Mouse (Mus musculus) 3T3-L1 (cell line): Measurements from ENCODE around the gene Trappc13.
A peak's percentile ranks its signal among the peaks of the same experiment; 100 is the strongest.
"Not testable (repeated sequence)": the region's sequence is repeated elsewhere in the genome, so short reads cannot be mapped to it uniquely, and the experiment has no call there.

Experiments used
- DNase-seq: peaks from one replicate; pipeline ENCODE4 v3.0.0-alpha.2; 2015; ENCODE audit warnings: low read depth, low spot score

The Trappc13 gene

DNA sequence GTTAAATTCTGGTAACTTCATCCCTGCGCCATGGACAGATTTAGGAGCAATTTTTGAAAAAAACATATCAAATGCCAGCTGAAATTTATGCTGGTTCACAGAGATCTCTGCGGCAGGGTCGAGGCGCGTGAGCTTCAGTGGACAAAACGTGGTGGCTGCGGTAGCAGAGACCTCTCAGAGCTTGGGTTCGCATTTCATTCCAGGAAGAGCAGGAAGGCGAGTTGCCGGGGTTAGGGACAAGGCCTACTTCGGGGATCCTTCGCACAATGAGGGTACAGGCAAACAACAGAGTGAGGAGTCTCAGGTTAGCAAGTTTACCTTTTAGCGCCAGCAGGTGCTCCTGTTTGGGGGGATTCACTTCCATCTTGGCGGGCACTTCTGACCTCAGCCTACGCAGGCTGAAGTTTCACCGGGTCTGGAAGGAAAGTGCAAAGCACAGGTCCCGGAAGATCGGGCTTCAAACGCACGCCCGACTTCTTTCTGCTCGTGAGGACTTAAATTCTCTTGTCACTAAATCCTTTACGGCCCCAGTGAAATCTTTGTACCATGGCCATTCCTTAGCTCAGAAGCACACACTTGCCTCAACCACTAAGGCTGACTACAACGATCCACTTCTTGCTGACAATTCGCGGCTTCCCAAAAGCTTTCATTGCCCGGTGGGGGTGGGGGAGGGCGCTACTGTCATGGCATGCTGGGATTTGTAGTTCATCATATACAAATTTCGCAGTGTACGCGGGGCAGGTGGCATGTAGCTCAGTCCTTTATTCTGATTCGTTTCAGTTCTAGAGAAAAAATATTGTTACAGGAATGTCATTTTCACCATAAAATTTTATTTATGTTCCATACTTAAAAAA is at the start of gene Trappc13:
Gene Trappc13 (minus strand): TSS at position 674 of the 854 bp plus-strand sequence.
- peak; percentile 88 for DNase-seq

- peak; percentile 7 for DNase-seq
Observed at GRCm38 (mm10) chr13:104227478-104227877, 49.2 kb upstream of the Trappc13 start.

GRCm38 (mm10) chr13:104204313-104204712 is 26.0 kb upstream of the Trappc13 start:
- DNase-seq = peak; percentile 30

GRCm38 (mm10) chr13:104195891-104196290 is 17.6 kb upstream of the Trappc13 start:
- not testable (repeated sequence) for DNase-seq

GRCm38 (mm10) chr13:104187357-104187756 is 9.1 kb upstream of the Trappc13 start:
- DNase-seq = no peak

DNA sequence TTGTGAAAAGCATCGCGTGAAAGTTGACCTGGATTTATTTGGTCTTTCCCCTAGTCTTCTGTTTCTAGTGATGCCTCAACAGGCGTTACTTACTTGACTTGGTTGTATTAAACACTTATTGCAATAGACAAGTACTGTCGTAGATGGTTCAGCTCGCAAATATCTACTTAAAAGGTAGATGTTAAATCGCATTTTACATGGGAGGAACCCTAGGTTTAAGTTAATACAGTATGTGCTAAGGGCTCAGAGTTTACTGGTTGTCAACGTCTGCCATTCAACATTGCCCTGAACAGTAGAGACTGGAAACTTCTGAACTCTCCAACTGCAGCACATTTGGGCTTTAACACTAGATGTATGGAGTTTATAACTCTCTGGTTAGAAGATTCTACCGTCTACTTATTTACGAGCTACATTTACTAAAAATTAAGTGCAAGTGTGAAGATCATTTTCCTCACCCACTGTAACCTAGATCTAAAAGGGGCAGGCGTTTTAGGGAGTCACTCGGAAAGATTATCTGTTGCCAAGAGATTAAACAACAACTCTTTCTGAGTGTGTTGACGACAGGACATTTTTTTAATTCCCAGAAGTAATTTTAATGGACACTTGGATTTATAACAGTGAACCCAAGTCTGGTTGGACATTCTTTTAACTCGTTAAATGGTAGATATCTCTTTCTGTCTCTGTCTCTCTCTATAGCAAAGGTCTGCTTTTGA is 1.1 kb upstream of the Trappc13 start:
- peak; percentile 26 for DNase-seq

GRCm38 (mm10) chr13:104178650-104179121 is 417 bp upstream of the Trappc13 start, which contains the start of gene Trim23:
TSS of gene Trim23 (plus strand) at chr13:104178797.
- DNase-seq = peak; percentile 99

DNA sequence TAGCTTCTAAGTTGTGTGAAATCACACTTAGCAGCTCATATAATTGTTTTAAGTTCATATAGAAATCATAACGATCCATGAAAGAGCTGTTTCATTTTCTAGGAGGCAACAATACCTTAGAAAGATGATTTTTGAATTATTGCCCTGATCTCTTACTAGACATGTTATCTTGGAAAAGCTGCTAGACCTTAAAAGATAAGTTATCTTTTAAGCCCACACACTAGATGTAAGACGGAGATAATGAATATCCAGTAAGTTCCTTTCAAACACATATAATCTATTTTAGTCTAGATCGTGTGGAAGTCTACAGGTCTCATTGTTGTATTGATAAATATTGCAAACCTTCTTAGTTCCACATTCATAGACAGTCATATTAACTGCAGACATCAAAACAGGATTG is 1.4 kb downstream of the Trappc13 start:
- DNase-seq = no peak

GRCm38 (mm10) chr13:104172498-104172897 is 5.8 kb downstream of the Trappc13 start:
- no peak for DNase-seq

- DNase-seq = peak; percentile 39
Observed at GRCm38 (mm10) chr13:104171711-104172110, 6.6 kb downstream of the Trappc13 start.

DNA sequence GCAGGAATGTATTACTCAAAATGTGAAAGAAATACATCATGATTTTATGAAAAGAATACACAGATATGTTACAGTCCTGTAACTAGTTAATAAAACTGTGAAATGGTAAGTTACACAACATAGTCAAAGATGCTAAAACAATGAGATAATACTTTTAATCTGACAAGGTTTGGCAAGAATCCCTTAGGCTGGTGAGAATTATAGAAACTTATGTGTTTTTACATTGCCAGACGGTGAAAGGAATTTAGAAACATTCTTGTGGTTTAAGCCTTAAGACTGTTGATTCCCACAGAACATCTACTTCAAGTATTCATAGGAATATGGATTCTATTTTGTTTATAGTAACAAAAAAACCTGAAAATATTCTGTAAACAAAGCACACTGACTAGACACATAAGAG is 22.6 kb downstream of the Trappc13 start:
- peak; percentile 63 for DNase-seq

GRCm38 (mm10) chr13:104155106-104155505 is 23.2 kb downstream of the Trappc13 start:
- no peak for DNase-seq

- no peak for DNase-seq
Observed at GRCm38 (mm10) chr13:104154180-104154579, 24.1 kb downstream of the Trappc13 start.

- DNase-seq = no peak
Observed at GRCm38 (mm10) chr13:104145646-104146045, 32.6 kb downstream of the Trappc13 start.

GRCm38 (mm10) chr13:104144871-104145270 is 33.4 kb downstream of the Trappc13 start:
- DNase-seq = no peak

- DNase-seq = peak; percentile 87
Observed at GRCm38 (mm10) chr13:104139369-104140209, 38.7 kb downstream of the Trappc13 start.

DNA sequence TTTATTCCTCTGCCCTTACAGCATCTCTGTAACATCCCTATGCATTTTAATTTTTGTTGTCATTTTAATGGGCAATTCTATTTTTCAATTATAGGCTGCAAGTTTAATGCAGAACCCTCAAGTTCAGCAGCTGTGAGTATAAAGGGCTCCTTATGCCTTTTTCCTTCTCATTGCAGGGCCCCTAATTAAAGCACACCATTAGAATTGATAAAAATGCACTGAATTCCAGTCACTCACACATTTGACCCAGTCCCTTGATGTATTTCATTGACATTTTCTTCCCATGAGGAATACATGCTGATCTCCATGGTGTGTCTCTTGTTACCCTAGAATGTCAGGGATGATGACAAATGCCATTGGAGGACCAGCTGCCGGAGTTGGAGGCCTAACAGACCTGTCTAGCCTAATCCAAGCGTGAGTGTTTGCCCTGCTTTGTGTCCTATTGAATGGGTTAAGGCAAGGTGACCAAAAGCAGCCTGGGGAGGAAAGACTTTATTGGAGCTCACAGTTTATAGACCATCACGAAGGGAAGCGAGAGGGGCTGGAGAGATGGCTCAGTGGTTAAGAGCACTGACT is 43.7 kb downstream of the Trappc13 start:
- no peak for DNase-seq

GRCm38 (mm10) chr13:104132561-104132960 is 45.7 kb downstream of the Trappc13 start:
- DNase-seq = no peak

DNA sequence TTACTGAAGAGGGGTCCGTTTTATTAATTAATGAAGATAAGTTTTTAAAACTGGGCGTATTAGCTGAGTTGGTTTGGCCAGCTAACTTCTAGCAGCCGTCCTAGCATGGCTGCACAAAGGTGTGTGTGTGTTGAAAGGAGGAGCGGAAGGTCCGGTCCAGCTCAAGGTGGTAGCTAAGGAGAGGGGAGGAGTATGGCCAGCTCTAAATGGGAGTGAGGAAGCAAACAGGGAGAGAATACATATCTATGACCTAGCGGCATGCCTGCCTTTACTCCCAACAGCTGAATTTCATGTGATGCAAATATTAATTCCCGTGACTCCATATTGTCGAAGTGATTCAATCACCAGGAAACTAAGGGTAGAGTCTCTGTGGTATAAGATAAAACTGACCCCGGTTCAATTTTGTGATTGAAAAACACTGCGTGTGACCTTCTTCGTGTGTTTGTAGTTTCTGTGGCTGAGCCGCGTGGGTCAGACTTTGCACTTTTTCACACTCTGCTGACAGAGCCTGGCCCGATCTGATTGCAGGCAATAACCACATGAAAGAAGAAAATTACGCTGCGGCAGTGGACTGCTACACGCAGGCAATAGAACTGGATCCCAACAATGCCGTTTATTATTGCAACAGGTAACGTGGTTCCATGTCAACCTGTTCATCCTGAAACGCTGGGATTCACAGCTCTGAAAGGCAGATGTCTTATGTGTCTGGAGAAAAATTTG is 54.4 kb downstream of the Trappc13 start:
- no peak for DNase-seq

DNA sequence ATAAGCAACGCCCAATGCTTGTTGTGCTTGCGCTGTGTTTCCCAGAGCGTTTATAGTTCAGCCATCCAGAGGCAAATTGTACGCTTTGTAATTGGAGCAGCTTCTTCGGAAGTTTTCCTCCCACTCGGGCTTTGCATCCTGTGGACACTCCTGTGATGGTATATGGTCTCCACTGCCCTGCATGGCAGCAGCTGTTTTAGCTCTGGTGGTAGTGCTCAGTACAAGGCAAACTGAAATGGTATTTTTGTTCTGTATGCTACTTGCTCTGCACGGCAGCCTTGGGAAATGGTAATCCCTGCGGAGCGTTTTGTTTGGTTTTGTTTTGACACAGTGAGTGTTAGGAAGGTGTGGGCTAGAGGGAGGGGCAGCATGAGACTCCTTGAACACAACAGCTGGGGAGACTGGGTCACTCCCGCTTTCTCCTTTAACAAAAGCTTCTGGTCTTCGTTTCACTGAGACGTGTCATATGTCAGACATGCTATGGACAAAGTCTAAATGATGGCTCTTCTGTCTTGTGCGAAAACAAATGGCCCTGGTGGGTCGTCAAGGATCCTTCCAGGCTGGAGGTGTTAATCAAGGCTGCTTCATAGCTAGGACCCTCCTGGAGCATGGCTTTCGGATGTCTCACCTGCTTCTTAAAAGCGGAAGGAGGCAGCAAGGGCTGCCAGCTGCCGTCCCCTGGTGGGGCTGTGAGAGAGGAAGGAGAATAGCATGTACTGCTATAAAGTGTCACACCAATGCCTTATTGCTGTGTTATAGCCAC is 56.0 kb downstream of the Trappc13 start:
- no peak for DNase-seq
